Mouse (Mus musculus) splenic B cell, adult 2 months (primary cell): ENCODE measurements around the gene Avl9.

Experiments
- DNase-seq: peaks from one replicate; pipeline ENCODE4 v3.0.0-alpha.2; 2011; ENCODE audit warnings: low read depth, low spot score
- H3K27me3 ChIP-seq: 2 replicates; pipeline ENCODE4 v1.6.1; 2012; ENCODE audit warnings: mild to moderate bottlenecking, low read length, moderate library complexity, mixed read lengths; ENCODE audit not compliant: control insufficient read depth, poor library complexity, insufficient read depth, severe bottlenecking
- H3K36me3 ChIP-seq: 2 replicates; pipeline ENCODE4 v1.6.1; 2012; ENCODE audit warnings: mild to moderate bottlenecking, low read length, moderate library complexity, mixed read lengths; ENCODE audit not compliant: control insufficient read depth, poor library complexity, insufficient read depth, severe bottlenecking

Gene Avl9

DNA sequence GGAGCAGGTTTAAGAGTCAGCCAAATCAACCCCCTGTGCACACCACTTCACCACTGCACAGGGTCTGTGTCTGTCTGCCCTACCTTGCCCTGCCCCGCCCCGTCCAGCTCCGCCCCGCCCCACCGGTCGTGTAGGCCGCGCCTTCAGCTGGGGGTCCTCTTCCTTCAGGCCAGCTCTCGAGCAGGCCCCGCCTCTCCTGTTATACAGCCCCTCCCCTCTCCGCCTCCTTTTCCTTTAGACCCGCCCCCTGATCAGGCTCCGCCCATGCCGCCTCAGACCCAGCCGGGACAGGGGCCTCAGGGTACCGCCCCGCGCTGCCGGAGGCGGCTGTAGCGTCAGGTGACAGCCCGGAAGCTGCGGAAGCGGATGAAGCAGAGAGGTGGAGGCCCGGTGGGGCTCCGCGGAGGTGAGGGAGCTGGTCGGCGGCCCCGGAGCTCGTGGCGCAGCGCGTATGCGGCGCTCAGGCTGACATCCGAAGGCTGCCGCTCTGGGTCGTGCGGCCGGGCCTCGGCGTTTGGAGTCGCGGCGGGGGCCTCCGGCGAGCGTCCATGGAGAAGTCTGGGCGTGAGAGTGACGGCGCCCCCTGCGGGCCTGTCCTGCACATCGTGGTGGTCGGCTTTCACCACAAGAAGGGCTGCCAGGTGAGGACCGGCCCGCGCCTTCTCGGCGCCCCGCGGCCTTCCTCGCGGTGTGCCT is at the start of gene Avl9:
Gene Avl9 (plus strand): TSS at position 326 of the 696 bp plus-strand sequence.
- peak; percentile 99 for DNase-seq
- no peaks in the 10 kb centered on the region for H3K36me3 ChIP-seq
- no peaks in the 10 kb centered on the region for H3K27me3 ChIP-seq

DNA sequence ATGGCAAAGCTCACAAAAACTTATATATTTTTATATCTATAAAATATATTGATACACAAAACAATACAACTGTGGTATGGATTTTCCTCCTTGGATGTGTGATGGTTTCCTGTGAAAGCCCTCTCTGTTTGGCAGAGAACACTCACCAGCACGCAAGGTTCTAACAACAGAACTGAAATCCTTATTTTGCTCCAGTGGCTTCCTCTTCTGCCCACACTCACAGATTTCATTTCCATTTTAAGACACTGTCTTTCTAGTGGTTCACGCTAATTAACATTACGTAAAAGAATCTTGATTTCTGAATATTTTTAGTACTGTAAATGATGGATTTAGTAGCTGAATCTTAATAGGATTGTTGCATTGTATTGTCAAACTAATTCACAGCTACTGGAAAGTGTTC is 26.5 kb upstream of the Avl9 start:
- Histone ChIP-seq H3K27me3 (no peaks in the 10 kb centered on the region), H3K36me3 (no peaks in the 10 kb centered on the region)
- DNase-seq, result no peak

DNA sequence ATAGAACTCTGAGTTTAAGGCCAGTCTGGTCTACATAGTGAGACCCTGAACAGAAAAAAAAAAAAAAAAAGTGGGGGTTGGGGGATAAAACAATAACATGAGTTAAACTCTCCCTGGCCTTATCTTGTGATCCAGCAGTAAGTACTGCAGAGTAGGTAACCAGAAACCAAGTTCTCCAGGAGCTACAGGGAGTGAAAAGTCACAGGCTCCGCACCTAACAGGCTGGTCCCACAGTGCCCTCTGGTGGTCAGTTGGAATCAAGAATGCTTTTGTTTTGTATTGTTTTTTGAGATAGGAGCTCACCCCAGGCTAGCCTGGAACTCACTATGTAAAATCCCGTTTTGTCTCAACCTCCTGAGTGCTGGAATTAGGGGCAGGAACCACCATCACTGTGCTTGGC is 23.5 kb upstream of the Avl9 start:
- Histone ChIP-seq H3K36me3 (no peaks in the 10 kb centered on the region), H3K27me3 (no peaks in the 10 kb centered on the region)
- peak; percentile 81 for DNase-seq

DNA sequence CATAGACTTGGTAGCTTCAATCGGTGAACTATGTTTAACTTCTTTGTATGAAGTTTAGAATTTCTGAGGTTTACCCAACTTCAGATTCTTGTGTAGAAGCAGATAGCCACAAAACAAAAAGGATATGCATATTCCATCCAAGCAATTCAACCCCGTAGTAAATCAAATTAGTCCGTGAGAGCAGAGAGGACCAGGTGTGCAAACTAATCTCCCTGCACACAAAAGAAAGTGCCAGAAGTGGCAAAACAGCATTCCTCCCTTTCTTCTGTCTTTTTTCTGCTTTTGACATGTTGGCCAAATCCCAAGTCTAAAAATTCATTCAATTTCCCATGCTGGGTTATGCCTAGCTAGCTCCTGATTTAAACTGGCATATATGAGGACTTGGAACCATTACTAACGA is 22.3 kb upstream of the Avl9 start:
- no peaks in the 10 kb centered on the region for H3K27me3 ChIP-seq
- no peaks in the 10 kb centered on the region for H3K36me3 ChIP-seq
- DNase-seq, result no peak

DNA sequence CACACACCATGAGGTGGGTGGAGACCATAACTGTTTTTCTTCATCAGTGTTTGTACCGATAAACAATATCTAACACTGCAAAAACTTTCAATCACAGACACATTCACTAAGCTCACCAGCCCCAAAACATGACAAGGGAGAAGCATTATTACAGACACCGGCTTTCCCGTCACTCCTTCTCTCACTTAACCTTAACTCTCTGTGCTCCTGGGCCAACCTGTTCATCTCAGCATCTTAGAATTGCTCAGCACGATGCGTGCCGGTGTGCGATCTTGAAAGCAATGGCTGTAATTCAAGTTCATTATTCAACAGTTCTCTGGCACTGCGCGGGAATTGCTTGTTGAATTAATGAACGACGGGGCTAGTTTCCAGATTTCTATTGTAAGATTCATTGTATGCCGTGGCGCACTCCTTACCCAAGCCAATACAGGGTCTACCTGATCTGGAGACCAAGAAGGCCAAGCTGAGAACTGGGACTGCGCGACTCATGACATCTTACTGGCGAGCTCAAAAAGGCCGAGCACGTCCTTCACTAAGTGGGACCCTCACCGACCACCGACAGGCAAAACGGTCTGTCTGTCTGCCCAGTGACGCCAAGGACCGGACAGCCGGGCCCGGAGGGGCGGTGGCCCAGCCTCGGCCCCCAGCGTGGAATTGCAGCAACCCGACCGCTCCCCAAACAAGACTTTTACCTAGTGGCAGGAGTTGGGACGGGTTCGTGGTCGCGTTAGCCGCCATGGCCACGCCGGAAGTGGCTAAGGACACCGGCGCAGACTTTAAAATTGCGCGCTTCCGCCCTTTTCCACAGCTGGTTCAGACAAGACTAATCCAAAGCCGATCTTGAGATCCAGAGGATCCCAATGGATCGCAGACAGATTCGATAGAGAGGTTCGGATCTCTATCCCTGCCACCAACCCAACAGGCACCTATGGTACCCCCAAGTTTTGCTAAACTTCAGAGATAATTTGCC is 10.5 kb upstream of the Avl9 start, which contains the start of gene Lsm5:
Gene Lsm5 (minus strand): TSS at position 780 of the 970 bp plus-strand sequence.
- H3K27me3 ChIP-seq, result no peaks in the 10 kb centered on the region
- no peaks in the 10 kb centered on the region for H3K36me3 ChIP-seq
- DNase-seq, result peak; percentile 94

DNA sequence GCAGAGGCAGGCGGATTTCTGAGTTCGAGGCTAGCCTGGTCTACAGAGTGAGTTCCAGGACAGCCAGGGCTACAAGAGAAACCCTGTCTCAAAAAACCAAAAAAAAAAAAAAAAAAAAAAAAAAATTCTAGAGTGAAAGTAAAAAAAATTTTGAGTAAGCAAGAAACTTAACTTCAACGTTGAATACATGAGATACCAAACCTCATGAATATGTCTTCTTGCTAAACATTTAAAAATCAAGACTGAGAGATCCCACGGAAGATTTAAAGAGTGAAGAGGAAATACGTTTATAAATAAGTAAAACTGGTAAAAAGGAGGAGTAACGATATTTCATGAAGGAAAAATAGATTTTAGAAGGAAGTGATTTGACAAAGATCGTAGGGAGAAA is 519 bp upstream of the Avl9 start:
- no peaks in the 10 kb centered on the region for H3K36me3 ChIP-seq
- H3K27me3 ChIP-seq, result no peaks in the 10 kb centered on the region
- no peak for DNase-seq

DNA sequence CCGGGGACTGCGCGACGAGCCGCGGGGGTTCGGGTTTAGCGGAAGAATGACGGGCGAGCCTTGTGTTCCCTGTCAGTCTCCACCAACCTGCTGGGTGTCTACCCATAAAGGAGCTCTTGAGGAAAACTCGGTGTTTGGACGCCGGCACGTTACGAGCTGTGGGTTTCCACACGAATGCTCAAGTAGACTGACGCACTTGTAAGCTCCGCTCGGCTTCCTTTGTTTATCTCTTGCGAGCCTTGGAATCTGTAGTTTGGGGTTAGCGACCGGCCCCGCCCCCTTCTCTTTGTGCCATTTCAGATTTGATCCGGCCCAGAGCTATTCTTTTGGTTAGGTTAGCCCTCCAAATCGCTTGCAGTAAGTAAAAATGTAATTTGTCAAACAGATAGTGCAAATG is 569 bp downstream of the Avl9 start:
- H3K36me3 ChIP-seq, result no peaks in the 10 kb centered on the region
- H3K27me3 ChIP-seq, result no peaks in the 10 kb centered on the region
- peak; percentile 83 for DNase-seq

DNA sequence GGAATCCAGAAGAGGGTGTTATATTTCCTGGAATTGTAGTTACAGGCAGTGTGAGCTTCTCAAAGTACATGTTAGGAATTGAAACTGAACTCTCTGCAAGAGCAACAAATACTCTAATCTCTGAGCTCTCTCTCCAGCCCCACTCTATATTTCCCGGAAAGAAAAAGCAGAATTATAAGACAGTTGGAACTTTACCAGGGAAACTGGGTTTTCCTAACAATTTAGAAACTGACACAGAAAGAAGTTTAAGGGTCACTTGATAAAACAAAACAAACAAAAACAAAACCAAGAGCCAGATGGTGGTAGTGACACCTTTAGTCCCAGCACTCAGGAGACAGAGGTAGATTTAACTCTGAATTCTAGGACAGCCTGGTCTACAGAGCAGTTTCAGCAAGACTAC is 4.4 kb downstream of the Avl9 start:
- Histone ChIP-seq H3K27me3 (no peaks in the 10 kb centered on the region), H3K36me3 (peaks cover 4% of the 10 kb centered on the region; the same call in 1 of the 2 replicates)
- DNase-seq, result no peak

DNA sequence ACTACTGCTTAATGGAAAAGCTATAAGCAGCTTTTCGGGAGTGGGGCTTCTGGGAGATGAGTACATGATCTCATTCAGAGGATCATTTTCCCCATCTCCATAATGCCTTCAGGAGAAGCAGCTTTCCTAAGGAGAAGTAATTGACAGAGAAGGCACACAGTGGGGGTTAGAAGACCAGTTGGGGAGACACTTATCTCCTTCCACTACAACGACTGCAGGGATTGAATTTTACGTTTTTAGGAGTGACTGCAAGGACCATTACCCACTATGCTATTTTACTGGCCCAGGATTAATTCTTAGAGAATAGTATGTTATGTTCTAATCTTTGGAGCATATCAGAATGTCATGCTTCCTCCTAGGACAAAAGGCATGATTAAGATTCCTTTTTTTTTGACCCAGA is 6.2 kb downstream of the Avl9 start:
- no peak for DNase-seq

DNA sequence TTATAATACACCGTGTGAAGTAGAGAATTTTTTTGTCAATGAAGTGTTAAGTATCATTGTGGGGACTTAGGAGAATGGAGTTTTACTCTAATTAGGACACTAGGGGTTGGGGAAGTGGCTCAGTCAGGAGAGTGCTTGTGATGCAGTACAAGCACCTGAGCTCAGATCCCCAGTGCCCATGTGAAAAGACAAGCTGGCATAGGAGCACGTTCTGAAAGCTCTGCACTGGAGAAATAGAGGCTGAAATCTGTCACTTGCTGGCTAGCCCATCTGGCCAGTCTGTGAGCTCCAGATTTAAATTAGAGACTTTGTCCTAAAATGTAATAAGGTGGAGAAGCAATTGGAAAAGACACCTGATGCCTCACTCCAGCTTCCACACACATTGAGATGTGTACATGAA is 17.8 kb downstream of the Avl9 start:
- H3K27me3 ChIP-seq, result no peaks in the 10 kb centered on the region
- no peak for DNase-seq
- H3K36me3 ChIP-seq, result peaks cover 12% of the 10 kb centered on the region

More for the DNA sequence above, 6.2 kb downstream of the Avl9 start:
- H3K27me3 ChIP-seq, result no peaks in the 10 kb centered on the region
- H3K36me3 ChIP-seq, result peaks cover 8% of the 10 kb centered on the region

DNA sequence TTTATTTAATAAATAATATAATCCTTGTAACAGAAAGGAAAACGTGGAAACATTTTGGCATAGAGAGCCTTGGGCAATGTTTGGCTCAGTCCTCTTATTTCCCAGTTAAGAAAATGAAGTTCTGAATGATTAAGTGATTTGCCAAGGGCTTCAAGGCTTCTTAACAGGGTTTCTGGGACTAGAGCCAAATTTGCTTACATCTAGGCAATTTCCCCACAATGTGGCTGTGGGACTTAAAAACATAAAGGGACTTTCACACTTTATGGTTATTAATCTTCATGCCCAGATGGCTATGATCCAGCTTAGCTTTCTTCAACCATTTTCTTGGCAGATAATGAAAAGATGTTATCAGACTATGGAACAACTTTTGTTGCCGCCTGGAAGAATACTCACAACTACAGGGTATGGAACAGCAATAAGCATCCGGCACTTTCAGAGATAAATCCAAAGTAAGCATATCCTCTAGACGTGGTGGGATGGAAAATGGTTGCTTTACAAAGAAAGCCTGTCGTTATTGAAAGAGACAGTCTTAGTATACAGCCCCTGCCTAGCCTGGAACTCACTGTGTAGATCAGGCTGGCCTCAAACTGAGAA is 31.3 kb downstream of the Avl9 start:
- H3K27me3 ChIP-seq, result no peaks in the 10 kb centered on the region
- H3K36me3 ChIP-seq, result peaks cover 8% of the 10 kb centered on the region
- no peak for DNase-seq

DNA sequence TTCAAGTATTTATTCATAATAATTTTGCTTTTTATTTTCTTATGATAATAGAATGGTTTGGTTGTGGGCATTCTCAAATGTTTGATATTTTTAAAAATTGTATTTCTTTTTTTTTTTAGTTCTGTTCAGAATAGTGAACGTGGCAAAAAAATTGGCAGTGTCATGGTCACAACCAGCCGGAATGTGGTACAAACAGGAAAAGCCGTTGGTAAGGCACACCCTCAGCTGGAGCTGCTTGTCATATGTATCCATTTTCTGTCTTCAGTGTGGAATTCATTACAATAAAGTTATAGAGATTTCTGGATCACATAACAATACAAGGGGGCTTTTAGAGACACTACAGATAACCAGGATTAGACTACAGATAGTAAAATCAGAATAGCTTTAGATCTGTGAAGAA is 39.0 kb downstream of the Avl9 start:
- H3K27me3 ChIP-seq, result no peaks in the 10 kb centered on the region
- H3K36me3 ChIP-seq, result peaks cover 17% of the 10 kb centered on the region
- no peak for DNase-seq

DNA sequence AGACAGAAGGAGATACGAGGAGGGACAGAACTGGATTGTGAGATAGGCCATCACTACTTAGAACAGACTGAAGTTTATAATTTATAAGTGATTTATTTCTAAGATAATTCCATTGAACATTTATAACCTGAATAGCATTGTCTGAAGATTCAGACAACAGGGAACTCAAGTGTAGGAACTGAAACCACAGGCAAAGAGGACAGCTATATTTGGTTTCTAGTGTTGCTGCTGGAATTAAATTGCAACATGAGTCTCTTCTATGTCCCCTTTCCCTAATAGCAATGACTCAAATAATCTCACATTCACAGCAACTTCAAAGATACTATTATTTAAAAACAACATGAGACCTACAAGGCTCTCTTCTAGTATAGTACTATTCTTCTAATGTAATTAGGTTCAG is 41.4 kb downstream of the Avl9 start:
- H3K36me3 ChIP-seq, result peaks cover 17% of the 10 kb centered on the region
- no peaks in the 10 kb centered on the region for H3K27me3 ChIP-seq
- DNase-seq, result no peak

DNA sequence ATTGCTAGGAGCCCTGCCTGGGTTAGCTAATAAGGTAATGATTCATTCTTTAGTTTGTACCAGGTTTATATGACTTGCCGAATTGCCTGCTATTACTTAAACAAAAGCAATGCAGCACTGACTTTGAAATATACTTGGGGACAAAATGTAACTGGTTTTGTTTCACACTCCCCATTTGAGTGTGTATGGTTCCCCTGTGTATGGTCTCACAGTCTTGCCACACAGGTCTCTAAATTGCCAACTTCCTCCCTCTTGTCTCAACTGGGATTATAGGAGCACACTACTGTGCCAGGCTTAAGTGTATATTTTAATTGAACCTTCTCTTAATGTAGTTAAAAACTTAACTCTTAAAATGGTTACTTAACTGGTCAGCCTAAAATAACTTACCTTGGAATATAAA is 44.6 kb downstream of the Avl9 start:
- Histone ChIP-seq H3K27me3 (no peaks in the 10 kb centered on the region), H3K36me3 (peaks cover 19% of the 10 kb centered on the region)
- DNase-seq, result no peak

DNA sequence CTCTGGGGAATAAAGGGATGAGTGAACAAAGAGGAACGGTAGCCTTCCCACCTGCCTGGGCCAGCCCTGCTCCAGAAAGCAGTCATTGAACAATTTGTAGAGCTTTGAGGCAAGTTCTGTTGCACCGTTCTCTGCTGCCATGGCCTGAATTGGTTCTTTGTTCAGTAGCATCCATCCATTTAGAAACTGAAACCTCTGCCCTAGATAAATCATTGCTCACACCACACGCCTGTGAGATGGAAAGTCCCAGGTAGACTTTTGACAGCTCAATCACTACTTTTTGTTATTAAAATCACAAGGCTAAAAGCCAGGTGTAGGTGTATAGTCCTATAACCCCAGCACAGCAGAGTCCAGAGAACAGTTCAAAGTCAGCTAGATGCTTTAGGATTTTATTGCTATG is 50.6 kb downstream of the Avl9 start:
- no peaks in the 10 kb centered on the region for H3K27me3 ChIP-seq
- DNase-seq, result peak; percentile 11
- 0 out of 2 replicates have a peak, but pooled peaks cover 4% of the 10 kb centered on the region for H3K36me3 ChIP-seq
